Mouse (Mus musculus) liver, embryonic 14.5 days (tissue): ENCODE data around the gene Pank1. TPM values are rescaled to one million over a fixed set of nuclear protein-coding genes. Genes with fewer than 3 reads are reported as not detected.

Experiments
- ATAC-seq: fragments of 200-750 bp; cut with Nextera tagmentation; 2 replicates; pipeline ENCODE4 v1.8.0; 2017; ENCODE audit warnings: moderate number of reproducible peaks, mild to moderate bottlenecking, moderate library complexity; ENCODE audit not compliant: insufficient read depth
- DNase-seq, 3 experiments: peaks; one replicate each; pipeline ENCODE4 v3.0.0-alpha.2; 2012 to 2013; ENCODE audit warnings: low read depth in 3 of 3, low spot score in 3 of 3
- H3K27ac ChIP-seq: fragments of 300-500 bp; sonication (generic); 2 replicates; pipeline ENCODE4 v1.5.1; 2014; ENCODE audit warnings: moderate library complexity, mild to moderate bottlenecking, control low read depth, inconsistent platforms
- H3K27me3 ChIP-seq: fragments of 300-500 bp; sonication (generic); 2 replicates; pipeline ENCODE4 v1.6.1; 2014; ENCODE audit warnings: mild to moderate bottlenecking, low read length, moderate library complexity; ENCODE audit not compliant: control insufficient read depth, insufficient read depth
- H3K36me3 ChIP-seq: fragments of 300-500 bp; sonication (generic); replicated peaks from 2 replicates; pipeline ENCODE4 v1.6.1; 2014; ENCODE audit warnings: low read depth; ENCODE audit not compliant: control insufficient read depth, insufficient read depth
- H3K4me1 ChIP-seq, 2 experiments: fragments of 200-500 bp in 1 of 2; fragments of 300-500 bp in 1 of 2; sonication (generic) in 1 of 2; replicated peaks; 2 replicates each; pipeline ENCODE4 v1.6.1; 2012 to 2014; ENCODE audit warnings: antibody characterized with exemption in 1 of 2, inconsistent platforms in 1 of 2, low read length in 1 of 2; ENCODE audit not compliant: control insufficient read depth in 2 of 2, insufficient read depth in 2 of 2
- H3K4me2 ChIP-seq: fragments of 300-500 bp; sonication (generic); 2 replicates; pipeline ENCODE4 v1.6.1; 2014; ENCODE audit warnings: low read depth, mild to moderate bottlenecking, control low read depth, moderate library complexity
- H3K4me3 ChIP-seq, 2 experiments: fragments of 200-500 bp in 1 of 2; fragments of 300-500 bp in 1 of 2; sonication (generic) in 1 of 2; 2 replicates each; pipeline ENCODE4 v1.5.1; 2012 to 2014; ENCODE audit warnings: low read depth in 2 of 2, low read length in 2 of 2, mild to moderate bottlenecking in 2 of 2, control low read depth in 1 of 2, inconsistent platforms in 1 of 2, moderate library complexity in 1 of 2; ENCODE audit not compliant: insufficient read depth in 1 of 2
- H3K9ac ChIP-seq: fragments of 300-500 bp; sonication (generic); replicated peaks from 2 replicates; pipeline ENCODE4 v1.6.1; 2014; ENCODE audit warnings: mild to moderate bottlenecking, control low read depth, moderate library complexity
- H3K9me3 ChIP-seq: fragments of 300-500 bp; sonication (generic); 2 replicates; pipeline ENCODE4 v1.6.1; 2016; ENCODE audit warnings: low read length, mixed read lengths; ENCODE audit not compliant: control insufficient read depth
- CTCF ChIP-seq: IDR thresholded peaks from 2 replicates; pipeline ENCODE4 v1.5.1; 2016; ENCODE audit warnings: antibody characterized with exemption, low read depth, control low read depth
- EP300 ChIP-seq: IDR thresholded peaks from 2 replicates; pipeline ENCODE4 v1.6.1; 2016; ENCODE audit warnings: antibody characterized with exemption, low read depth
- WGBS: fragments of 180-500 bp; shearing (Covaris S2); extraction: QIAGEN DNeasy Blood & Tissue Kit; methylation state at CpG from one replicate; pipeline ENCODE4 v1.1.7; 2014; ENCODE audit not compliant: insufficient replicate concordance; 5-methylcytosine and 5-hydroxymethylcytosine counted together
- polyA plus RNA-seq, 2 experiments: library from polyadenylated mRNA; depleted of rRNA in 1 of 2; stranded (reverse) in 1 of 2; unstranded in 1 of 2; fragments of >200 nt; fragmentation: Nextera tagmentation in 1 of 2; extraction: Ambion mirVana in 1 of 2; gene quantifications; 2 replicates each; pipeline versions ENCODE4 v1.2.1 to v1.2.3; 2012 to 2014

Pank1 gene
- polyA plus RNA-seq, 2 experiments = 2.5 to 6.7 TPM

DNA sequence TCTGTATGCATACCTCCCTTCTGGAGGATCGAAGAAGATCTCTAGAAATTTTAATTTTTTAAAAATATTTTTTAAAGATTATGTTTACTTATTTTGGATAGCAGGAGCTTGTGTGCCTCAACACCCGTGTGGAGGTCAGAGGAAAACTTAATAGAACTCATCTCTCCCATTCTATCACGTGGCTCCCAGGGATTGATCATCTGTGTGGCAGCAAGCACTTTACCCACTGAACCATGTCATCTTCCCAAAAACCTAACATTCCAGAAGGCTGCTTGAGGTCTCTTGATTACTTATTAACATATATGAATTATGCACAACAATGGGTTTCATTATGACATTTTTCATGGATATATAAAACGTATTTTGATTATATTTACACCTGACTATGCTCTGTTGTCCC, 82.9 kb downstream of the Pank1 start:
- Histone ChIP-seq H3K9ac (no peak overlapping the region), H3K9me3 (no peaks in the 10 kb centered on the region), H3K4me1 (0 out of 4 replicates have a peak, but pooled peaks cover 0 to 3% of the 10 kb centered on the region in 2 experiments), H3K4me3 (no peak overlapping the region), H3K27me3 (no peaks in the 10 kb centered on the region), H3K4me2 (no peak overlapping the region), H3K36me3 (no peaks in the 10 kb centered on the region), H3K27ac (no peak overlapping the region)
- no peak for ATAC-seq
- DNase-seq = no peak
- no peak for TF ChIP-seq CTCF
- TF ChIP-seq EP300 = no peak
- WGBS = 61% methylated on average over 4 of the region's 4 CpGs

DNA sequence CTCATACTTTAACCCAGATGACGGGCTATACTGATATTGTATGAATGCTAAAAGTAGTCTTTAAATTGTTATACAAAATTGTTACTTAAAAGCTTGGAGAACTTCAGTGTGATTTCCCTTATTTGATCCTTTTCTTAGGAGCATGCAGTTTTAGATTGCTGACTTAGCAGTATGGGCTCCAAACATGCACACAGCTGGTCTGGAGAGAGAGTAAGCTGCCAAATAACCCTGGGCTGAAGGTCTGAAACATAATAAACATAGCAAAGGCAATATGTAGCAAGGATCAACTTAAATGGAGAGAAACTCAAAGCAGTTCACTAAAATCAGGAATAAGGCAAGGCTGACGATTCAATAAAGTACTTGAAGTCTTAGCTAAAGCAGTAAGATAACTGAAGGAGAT, 96.8 kb downstream of the Pank1 start:
- ATAC-seq (no peak), DNase-seq (no peak)
- no peak overlapping the region for H3K4me3 ChIP-seq
- H3K36me3 ChIP-seq = no peaks in the 10 kb centered on the region
- no peaks in the 10 kb centered on the region for H3K4me1 ChIP-seq
- 68% methylated on average over 2 of the region's 2 CpGs for WGBS
- no peak overlapping the region for H3K9ac ChIP-seq
- TF ChIP-seq EP300 (no peak), CTCF (no peak)
- H3K9me3 ChIP-seq = no peaks in the 10 kb centered on the region
- H3K4me2 ChIP-seq = no peak overlapping the region
- no peak overlapping the region for H3K27ac ChIP-seq
- H3K27me3 ChIP-seq = no peaks in the 10 kb centered on the region

- no peaks in the 10 kb centered on the region for H3K9me3 ChIP-seq
- no peaks in the 10 kb centered on the region for H3K27me3 ChIP-seq
- no peaks in the 10 kb centered on the region for H3K36me3 ChIP-seq
- 65% methylated on average over 1 of the region's 1 CpGs for WGBS
- ATAC-seq = no peak
- TF ChIP-seq EP300 (no peak), CTCF (no peak)
- no peak overlapping the region for H3K9ac ChIP-seq
- H3K4me2 ChIP-seq = no peak overlapping the region
- no peak for DNase-seq
- no peak overlapping the region for H3K4me3 ChIP-seq
- H3K4me1 ChIP-seq = no peaks in the 10 kb centered on the region
- no peak overlapping the region for H3K27ac ChIP-seq
Observed at GRCm38 (mm10) chr19:34778993-34779392, 100.3 kb downstream of the Pank1 start.

DNA sequence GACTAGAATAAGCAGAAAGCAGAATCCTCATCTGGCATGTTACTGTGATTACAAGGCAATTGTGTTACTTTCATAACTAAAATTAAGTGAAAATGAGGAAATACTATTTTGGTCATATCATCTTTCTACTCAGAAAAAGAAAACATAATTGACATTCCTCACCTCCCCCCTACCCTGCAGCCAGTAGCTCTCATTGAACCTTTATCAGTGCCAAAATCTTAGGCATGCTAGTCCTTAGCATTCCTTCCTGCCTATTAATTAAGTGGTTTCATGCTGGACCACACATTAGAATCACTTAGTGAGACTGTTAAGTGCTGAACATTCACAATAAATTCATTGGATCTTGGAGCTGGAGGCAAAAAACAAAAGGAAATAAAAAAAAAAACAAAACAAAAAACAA, 101.2 kb downstream of the Pank1 start:
- Histone ChIP-seq H3K27me3 (no peaks in the 10 kb centered on the region), H3K9me3 (no peaks in the 10 kb centered on the region), H3K27ac (no peak overlapping the region), H3K4me1 (no peaks in the 10 kb centered on the region), H3K4me2 (no peak overlapping the region), H3K9ac (no peak overlapping the region), H3K36me3 (no peaks in the 10 kb centered on the region), H3K4me3 (no peak overlapping the region)
- no peak for TF ChIP-seq CTCF
- TF ChIP-seq EP300 = no peak
- ATAC-seq = no peak
- DNase-seq = no peak

DNA sequence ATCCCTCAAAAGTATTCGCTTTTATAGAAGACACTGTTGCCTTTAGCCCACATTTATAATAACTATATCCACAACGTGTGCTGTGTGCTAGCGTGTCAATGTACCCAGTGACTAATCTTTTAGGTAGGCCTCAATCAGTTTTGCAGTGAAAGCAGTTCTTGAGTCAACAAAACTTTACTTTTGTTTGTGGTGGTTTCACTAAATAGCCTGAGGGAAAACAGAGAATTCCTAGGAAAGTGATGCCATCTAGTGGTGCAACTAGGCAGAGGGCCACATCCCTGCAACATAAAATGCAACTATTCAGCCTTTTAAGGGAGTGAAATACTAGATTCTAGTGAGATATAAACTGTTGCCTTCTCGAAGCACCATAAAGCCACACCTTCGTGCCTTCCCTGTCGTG, 106.5 kb downstream of the Pank1 start:
- Histone ChIP-seq H3K36me3 (no peaks in the 10 kb centered on the region), H3K9me3 (no peaks in the 10 kb centered on the region), H3K4me3 (no peak overlapping the region), H3K4me2 (no peak overlapping the region), H3K4me1 (no peaks in the 10 kb centered on the region), H3K27me3 (no peaks in the 10 kb centered on the region), H3K27ac (no peak overlapping the region), H3K9ac (no peak overlapping the region)
- peak; percentile 57; the same call in 1 of the 2 replicates for TF ChIP-seq CTCF
- TF ChIP-seq EP300 = no peak
- WGBS = 21% methylated on average over 6 of the region's 6 CpGs
- no peak for ATAC-seq
- peak in 2 of 3 experiments; percentile 11 to 17 for DNase-seq
